Mouse (Mus musculus) adrenal gland, postnatal 36 days (tissue): ENCODE measurements around the gene Itpk1. TPM values are rescaled to one million over a fixed set of nuclear protein-coding genes. Genes with fewer than 3 reads are reported as not detected.

Experiments
- DNase-seq, 2 experiments: peaks; one replicate each; pipeline ENCODE4 v3.0.0; 2021; ENCODE audit warnings: mixed read lengths in 1 of 2
- microRNA-seq: library from miRNA; unstranded; fragments of <30 nt; microRNA quantifications from one replicate; pipeline ENCODE4 v1.2.0, GENCODE M21; 2021
- total RNA-seq, 2 experiments: library from RNA; stranded (reverse); gene quantifications; 2 replicates each; pipeline ENCODE4 v1.2.3; 2021

The Itpk1 gene
- total RNA-seq, 2 experiments from 2014 or later: 45.7 to 114 TPM

GRCm38 (mm10) chr12:102552001-102552400 lies 152.7 kb downstream of the Itpk1 start:
- DNase-seq: no peak

- peak in 1 of 2 experiments; percentile 28 for DNase-seq
Observed at GRCm38 (mm10) chr12:102551186-102551585, 153.5 kb downstream of the Itpk1 start.

GRCm38 (mm10) chr12:102550529-102550928 lies 154.2 kb downstream of the Itpk1 start:
- peak; percentile 81 to 85 for DNase-seq

- DNase-seq: no peak
Observed at GRCm38 (mm10) chr12:102545122-102545521, 159.6 kb downstream of the Itpk1 start.

- no peak for DNase-seq
Observed at GRCm38 (mm10) chr12:102541168-102541567, 163.6 kb downstream of the Itpk1 start.

- no peak for DNase-seq
Observed at GRCm38 (mm10) chr12:102540278-102540677, 164.5 kb downstream of the Itpk1 start.

GRCm38 (mm10) chr12:102535796-102536195 lies 168.9 kb downstream of the Itpk1 start:
- DNase-seq: no peak

GRCm38 (mm10) chr12:102527989-102528388 lies 176.7 kb downstream of the Itpk1 start:
- no peak for DNase-seq

- peak; percentile 46 to 56 for DNase-seq
Observed at GRCm38 (mm10) chr12:102524760-102525159, 180.0 kb downstream of the Itpk1 start.

- DNase-seq: no peak
Observed at GRCm38 (mm10) chr12:102524216-102524615, 180.5 kb downstream of the Itpk1 start.

- peak in 1 of 2 experiments; percentile 10 for DNase-seq
Observed at GRCm38 (mm10) chr12:102521777-102522319, 182.9 kb downstream of the Itpk1 start.

- no peak for DNase-seq
Observed at GRCm38 (mm10) chr12:102519929-102520720, 184.6 kb downstream of the Itpk1 start.

Small RNA genes lying within 50 kb of the gene (microRNA-seq; reads per million reads assigned to microRNA genes)
- not detected for gene Mir1936

Other genes starting within 250 kb of the Itpk1 start
- 10 to 100 TPM; 40.3 to 42.2 TPM for gene Golga5, start 235.8 kb downstream of the Itpk1 start, total RNA-seq
- 1,000 to 10,000 TPM; 1,253 to 1,514 TPM for gene Chga, start 150.0 kb downstream of the Itpk1 start, total RNA-seq
- gene Moap1, start 38.7 kb upstream of the Itpk1 start, total RNA-seq: 10 to 100 TPM in 1 of 2 experiments, 1 to 10 TPM in 1; 7.7 to 15.3 TPM
- 10 to 100 TPM in 1 of 2 experiments, 1 to 10 TPM in 1; 7.0 to 10.8 TPM for gene Tmem251, start 38.8 kb upstream of the Itpk1 start, total RNA-seq
- not detected for gene Gm28051, start 52.8 kb upstream of the Itpk1 start, total RNA-seq
- 10 to 100 TPM; 15.5 to 15.8 TPM for gene Gon7, start 52.9 kb upstream of the Itpk1 start, total RNA-seq
- gene Ubr7, start 53.0 kb upstream of the Itpk1 start, total RNA-seq: 10 to 100 TPM; 34.7 to 35.7 TPM
- gene Gm20604, start 53.7 kb upstream of the Itpk1 start, total RNA-seq: 1 to 10 TPM; 6.6 to 8.2 TPM
- 10 to 100 TPM; 45.8 to 55.9 TPM for gene Btbd7, start 173.5 kb upstream of the Itpk1 start, total RNA-seq
- gene Cox8c, start 194.4 kb upstream of the Itpk1 start, total RNA-seq: not detected
- 1 to 10 TPM; 6.2 TPM for gene Unc79, start 243.9 kb upstream of the Itpk1 start, total RNA-seq